Mouse (Mus musculus) skeletal muscle tissue, adult 2 months (tissue): Measurements from ENCODE around the gene Rhbdl1.

Experiments used
- DNase-seq: peaks from one replicate; pipeline ENCODE4 v3.0.0-alpha.2; 2012; ENCODE audit warnings: low read depth, low spot score

Gene Rhbdl1

GRCm38 (mm10) chr17:25839455-25840235 lies 2.5 kb upstream of the Rhbdl1 start:
- no peak for DNase-seq

- no peak for DNase-seq
These were observed 1.8 kb upstream of the Rhbdl1 start for GRCm38 (mm10) chr17:25838904-25839303.

DNA sequence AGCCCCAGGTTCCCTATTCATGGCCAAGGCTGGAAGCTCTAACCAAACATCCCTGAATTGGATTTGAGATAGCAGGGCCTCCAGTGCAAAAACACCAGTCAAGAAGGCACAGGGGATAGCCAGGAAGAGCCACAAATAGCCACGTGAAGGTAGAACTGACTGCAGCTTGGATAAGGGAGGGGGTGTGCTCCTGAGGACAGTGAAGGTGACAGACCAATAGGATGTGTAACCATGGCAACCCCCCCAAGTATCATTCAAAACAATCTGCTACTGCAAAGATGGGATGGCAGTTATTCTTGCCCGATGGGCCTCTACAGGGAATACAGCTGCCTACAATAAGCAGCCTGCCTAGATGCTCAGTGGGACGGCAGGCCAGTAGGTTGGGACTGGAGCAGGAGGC lies 438 bp upstream of the Rhbdl1 start:
- no peak for DNase-seq

- DNase-seq: no peak
These were observed 559 bp downstream of the Rhbdl1 start for GRCm38 (mm10) chr17:25836397-25837075.

DNA sequence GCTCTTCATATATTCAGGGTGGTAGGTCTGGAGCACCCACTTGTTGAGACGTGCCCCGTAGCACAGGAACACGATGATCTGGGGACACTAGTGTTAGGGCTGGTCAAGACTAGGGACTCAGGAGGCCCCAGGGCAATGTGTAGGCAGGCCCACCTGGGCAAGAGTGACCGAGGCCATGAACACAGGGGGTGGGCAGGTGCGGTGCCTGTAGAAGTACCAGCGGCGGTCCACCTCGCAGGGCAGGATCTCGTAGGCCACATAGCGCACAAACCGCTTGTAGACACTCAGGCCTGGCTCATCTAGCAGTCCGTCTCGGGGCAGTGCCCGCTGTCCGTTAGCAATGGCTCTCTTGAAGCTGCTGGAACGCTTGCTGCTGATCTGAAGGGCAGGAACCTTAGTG lies 1.3 kb downstream of the Rhbdl1 start:
- DNase-seq: no peak

DNA sequence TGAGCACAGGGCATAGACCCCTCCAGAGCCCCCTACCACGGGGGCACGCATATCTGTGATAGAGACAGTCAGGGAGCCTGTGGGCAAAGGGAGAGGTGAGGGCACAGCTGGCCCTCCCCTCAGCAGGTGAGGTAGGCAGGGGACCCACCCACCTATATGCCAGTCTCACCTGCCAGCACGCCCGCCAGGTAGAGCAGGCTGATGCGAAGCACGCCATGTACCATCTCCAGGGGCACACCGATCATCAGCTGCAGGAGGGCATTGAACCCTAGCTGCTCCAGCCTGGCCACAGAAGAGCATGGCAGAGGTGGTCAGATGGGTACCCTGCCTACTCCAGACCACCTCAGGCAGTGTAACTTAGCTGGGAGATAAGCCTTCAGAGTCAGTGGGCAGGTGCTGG lies 1.8 kb downstream of the Rhbdl1 start:
- DNase-seq: no peak

DNA sequence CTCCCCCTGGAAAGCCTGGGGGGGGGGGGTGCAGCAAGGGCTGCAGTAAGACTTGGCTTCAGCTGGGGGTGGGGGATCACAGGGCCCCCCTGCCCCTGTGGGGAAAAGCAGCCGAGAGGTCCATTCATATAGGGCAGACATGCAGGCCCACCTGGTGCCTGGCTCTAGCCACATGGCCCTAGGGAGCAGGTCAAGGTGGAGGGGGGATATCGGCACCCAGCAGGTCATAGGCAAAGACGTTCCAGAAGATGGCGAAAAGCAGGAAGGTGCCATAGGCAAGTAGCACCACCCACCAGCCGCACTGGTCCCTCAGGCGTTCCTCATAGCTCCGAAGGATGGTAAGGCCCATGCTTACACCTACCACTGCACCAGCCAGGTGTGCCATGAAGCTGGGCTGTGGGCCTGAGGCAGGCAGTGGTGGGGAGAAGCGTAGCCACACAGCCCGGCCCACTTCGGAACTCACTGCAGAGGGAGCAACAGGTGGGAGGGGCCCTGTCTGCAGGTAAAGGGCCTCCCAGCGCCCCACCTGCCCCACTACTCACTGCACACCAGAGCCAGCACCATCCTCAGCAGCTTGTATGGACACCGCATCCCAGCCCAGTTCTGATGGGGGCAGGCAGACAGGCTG lies 2.4 kb downstream of the Rhbdl1 start:
- no peak for DNase-seq

GRCm38 (mm10) chr17:25833961-25834594 lies 3.0 kb downstream of the Rhbdl1 start:
- no peak for DNase-seq

- DNase-seq: peak; percentile 96
These were observed 3.8 kb downstream of the Rhbdl1 start, which contains the start of gene Stub1 for GRCm38 (mm10) chr17:25833291-25833663. Gene Stub1, minus strand, starts transcription at chr17:25833404.

DNA sequence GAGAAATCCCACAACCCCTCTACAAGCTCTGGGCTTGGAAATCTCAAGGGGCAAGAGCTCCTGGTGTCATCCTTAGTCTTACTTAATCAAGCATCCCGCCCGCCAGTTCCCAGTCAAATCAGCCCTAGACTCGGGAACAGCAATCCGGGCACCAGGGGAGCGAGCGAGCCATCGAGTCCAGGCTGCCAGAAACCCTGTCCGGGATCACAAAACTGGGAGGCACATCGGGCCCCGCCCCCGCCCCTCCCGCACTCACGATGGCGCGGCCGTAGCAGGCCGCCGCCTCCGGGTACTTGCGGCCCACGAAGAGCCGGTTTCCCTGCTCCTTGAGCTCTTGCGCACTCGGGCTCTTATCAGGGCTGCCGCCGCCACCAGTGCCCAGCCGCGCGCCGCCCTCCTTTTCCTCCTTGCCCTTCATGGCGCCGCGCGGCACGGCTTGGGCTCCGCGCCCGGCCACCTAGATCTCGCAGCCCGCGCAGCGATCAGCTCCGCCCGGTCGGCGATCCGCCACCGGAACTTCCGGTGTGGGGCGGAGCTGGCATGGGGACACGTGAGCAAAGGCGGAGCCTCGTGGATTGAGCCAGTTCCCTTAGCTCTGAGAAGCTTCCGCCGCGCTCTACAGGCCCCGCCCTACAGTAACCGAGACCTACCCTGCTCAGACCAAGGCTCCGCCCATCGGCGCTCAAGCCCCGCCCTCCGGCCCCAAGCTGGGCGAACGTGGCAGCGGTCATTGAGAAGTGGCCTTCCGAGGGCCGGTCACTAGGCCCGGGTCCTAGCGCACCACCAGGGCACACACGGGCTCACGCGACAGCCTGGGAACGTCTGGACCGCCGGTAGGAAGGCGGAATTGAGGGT lies 4.4 kb downstream of the Rhbdl1 start:
- peak; percentile 99 for DNase-seq

- no peak for DNase-seq
These were observed 5.4 kb downstream of the Rhbdl1 start for GRCm38 (mm10) chr17:25831451-25832281.

DNA sequence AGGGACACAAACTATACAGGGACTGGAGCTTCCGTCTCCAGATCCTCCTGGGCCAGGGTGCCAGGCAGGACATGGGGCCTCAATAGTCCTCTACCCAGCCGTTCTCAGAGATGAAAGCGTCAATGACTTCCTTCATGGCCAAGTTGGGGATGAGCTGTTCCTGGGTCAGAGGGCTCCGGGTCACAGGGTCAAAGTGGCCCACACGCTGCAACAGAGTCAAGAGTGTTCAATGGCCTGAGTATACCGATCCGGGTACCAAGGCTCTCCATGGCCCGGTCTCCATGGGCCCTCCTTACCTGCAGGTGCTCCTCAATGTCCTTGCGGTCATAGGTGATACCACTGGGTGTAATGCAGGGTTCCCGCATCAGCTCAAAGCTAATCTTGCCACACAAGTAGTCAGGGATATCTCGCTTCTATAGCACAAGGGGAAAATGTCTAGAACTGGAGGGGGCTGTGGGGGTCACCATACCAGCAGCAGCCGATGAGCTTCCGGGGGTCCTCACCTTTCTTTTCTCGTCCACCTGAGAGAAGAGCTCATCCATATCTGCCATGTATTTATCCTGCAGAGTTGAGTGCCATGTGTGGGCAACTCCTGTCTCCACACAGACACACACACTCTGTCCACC lies 6.2 kb downstream of the Rhbdl1 start:
- no peak for DNase-seq

- no peak for DNase-seq
These were observed 6.8 kb downstream of the Rhbdl1 start for GRCm38 (mm10) chr17:25830200-25830753.

DNA sequence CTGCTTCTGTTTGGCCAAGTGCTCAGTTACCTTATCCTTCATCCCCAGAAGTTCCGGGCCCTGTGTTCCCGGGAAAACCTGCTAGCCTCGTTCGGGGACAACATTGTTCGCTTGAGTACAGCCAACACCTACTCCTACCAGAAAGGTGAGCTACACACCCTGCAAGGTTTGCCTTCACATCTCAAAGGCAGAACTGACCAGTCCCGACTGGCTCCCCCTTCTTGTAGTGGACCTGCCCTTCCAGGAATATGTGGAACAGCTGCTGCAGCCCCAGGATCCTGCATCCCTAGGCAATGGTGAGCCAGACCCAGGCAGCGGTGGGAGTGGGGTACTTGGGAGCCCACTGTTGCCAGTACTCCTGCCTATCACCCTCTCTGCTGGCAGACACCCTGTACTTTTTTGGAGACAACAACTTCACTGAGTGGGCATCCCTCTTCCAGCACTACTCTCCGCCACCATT lies 7.5 kb downstream of the Rhbdl1 start:
- DNase-seq: no peak

DNA sequence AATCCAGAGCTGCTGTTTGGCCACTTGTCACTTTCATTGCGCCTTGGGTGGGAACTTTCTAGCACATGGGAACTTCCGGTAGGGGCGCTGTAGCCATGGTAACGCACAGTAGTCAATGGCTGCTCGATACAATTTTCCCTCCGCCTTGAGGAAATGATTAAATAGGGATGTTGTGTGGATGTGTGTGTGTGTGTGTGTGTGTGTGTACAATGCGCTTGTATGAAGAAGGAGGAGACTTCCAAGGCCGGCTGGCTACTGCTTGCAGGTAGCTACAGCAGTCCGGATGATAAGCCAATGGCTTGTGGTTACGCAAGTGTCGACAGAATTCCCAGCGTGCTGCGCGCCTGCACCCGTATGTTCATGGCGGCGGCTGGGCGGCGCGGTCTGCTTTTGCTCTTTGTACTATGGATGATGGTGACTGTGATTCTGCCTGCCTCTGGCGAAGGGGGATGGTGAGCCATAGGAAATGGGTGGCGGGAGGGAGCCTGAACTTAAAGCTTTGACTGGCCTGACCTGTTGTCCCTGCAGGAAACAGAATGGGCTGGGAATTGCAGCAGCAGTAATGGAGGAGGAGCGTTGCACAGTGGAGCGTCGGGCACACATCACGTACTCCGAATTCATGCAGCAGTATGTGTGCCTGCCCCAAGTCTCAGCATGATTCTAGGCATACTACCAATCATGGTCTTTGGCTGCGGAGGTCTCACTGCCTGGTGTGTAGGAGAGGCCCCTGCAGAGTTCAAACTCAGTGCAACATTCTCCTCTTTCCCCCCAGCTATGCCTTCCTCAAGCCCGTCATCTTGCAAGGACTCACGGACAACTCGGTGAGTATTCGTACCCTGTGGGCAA lies 8.2 kb downstream of the Rhbdl1 start, which contains the start of gene Jmjd8:
Jmjd8 (plus strand) TSS at position 156 of the 846 bp plus-strand sequence.
- peak; percentile 75 for DNase-seq

DNA sequence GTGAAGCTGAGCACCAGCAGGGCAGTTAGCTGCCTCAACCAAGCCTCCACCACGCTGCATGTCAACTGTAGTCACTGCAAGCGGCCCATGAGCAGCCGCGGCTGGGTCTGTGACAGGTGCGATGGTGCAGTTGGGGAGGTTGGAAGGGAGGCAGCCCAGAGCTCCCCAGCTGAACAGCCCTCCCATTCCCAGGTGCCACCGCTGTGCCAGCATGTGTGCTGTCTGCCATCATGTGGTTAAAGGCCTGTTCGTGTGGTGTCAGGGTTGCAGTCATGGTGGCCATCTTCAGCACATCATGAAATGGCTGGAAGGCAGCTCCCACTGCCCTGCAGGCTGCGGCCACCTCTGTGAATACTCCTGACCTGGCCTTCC lies 8.9 kb downstream of the Rhbdl1 start:
- no peak for DNase-seq

GRCm38 (mm10) chr17:25827546-25828222 lies 9.4 kb downstream of the Rhbdl1 start:
- no peak for DNase-seq

DNA sequence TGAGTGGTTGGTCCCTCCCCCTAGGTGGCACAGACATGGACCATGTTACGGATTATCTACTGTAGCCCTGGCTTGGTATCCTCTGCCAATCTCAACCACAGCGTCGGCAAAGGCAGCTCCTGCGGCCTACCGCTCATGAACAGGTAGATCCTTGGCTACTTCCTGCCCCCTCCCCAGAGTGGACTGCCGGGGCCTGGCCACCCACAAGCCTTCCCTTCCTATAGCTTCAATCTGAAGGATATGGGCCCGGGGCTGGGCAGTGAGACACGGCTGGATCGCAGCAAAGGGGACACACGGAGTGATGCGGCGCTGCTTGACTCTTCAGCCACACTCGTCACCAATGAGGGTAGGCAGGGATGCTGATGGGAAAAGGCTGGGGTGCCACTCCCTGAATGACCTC lies 10.1 kb downstream of the Rhbdl1 start:
- no peak for DNase-seq
